Mouse (Mus musculus) stomach, embryonic 15.5 days (tissue): Measurements from ENCODE around the gene Bspry. TPM values are rescaled to one million over a fixed set of nuclear protein-coding genes. Genes with fewer than 3 reads are reported as not detected.
A peak's percentile ranks its signal among the peaks of the same experiment; 100 is the strongest.
"Not testable (repeated sequence)": the region's sequence is repeated elsewhere in the genome, so short reads cannot be mapped to it uniquely, and the experiment has no call there.

Experiments
- ATAC-seq: fragments of 200-750 bp; cut with Nextera tagmentation; 2 replicates; pipeline ENCODE4 v1.8.0; 2017; ENCODE audit warnings: low read depth, moderate number of reproducible peaks, moderate TSS enrichment; ENCODE audit not compliant: insufficient read depth, low FRiP score
- H3K27ac ChIP-seq: fragments of 300-500 bp; sonication (generic); 2 replicates; pipeline ENCODE4 v1.5.1; 2015; ENCODE audit warnings: mild to moderate bottlenecking, inconsistent platforms
- H3K27me3 ChIP-seq: fragments of 300-500 bp; sonication (generic); replicated peaks from 2 replicates; pipeline ENCODE4 v1.6.1; 2015; ENCODE audit warnings: inconsistent platforms
- H3K36me3 ChIP-seq: fragments of 300-500 bp; sonication (generic); 2 replicates; pipeline ENCODE4 v1.6.1; 2015; ENCODE audit warnings: inconsistent platforms
- H3K4me1 ChIP-seq: fragments of 300-500 bp; sonication (generic); 2 replicates; pipeline ENCODE4 v1.6.1; 2015; ENCODE audit warnings: inconsistent platforms
- H3K4me2 ChIP-seq: fragments of 300-500 bp; sonication (generic); 2 replicates; pipeline ENCODE4 v1.6.1; 2015; ENCODE audit warnings: mild to moderate bottlenecking, inconsistent platforms
- H3K4me3 ChIP-seq: fragments of 300-500 bp; sonication (generic); replicated peaks from 2 replicates; pipeline ENCODE4 v1.5.1; 2015; ENCODE audit warnings: inconsistent platforms
- H3K9ac ChIP-seq: fragments of 300-500 bp; sonication (generic); 2 replicates; pipeline ENCODE4 v1.6.1; 2015; ENCODE audit warnings: inconsistent platforms
- H3K9me3 ChIP-seq: fragments of 300-500 bp; sonication (generic); 2 replicates; pipeline ENCODE4 v1.6.1; 2016; ENCODE audit warnings: inconsistent platforms
- WGBS: fragments of 180-500 bp; shearing (Covaris S2); methylation state at CpG from one replicate; pipeline ENCODE4 v1.1.7; 2015; 5-methylcytosine and 5-hydroxymethylcytosine counted together
- polyA plus RNA-seq: library from polyadenylated mRNA; unstranded; fragments of >200 nt; fragmentation: Nextera tagmentation; extraction: Ambion mirVana; gene quantifications from 2 replicates; pipeline ENCODE4 v1.2.1, GENCODE M21; 2015

Bspry gene
- polyA plus RNA-seq, 1 experiment from 2014 or later = 29.9 TPM

DNA sequence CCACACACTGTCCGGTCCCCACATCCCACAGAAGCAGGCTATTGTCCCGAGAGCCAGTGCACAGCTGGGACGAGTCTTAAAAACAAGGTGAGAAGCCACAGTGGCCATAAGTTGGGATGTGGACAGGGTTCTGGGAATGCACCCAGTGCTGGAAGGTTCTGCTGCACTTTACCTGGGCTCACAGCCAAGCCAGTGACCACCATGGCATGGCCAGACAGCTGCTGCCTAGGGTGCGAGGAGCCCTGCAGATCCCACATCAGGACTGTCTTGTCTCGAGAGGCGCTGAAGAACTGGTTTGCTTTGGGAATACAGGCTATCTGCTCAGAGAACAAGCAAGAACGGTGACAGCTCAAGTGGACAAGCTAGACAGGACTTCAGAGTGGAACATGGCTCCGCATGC lies 19.5 kb upstream of the Bspry start:
- no peak for ATAC-seq
- no peaks in the 10 kb centered on the region for H3K27me3 ChIP-seq
- no peaks in the 10 kb centered on the region for H3K9me3 ChIP-seq
- no peak overlapping the region for H3K4me2 ChIP-seq
- H3K4me3 ChIP-seq = no peak overlapping the region
- 89% methylated on average over 8 of the region's 8 CpGs for WGBS
- H3K27ac ChIP-seq = no peak overlapping the region
- no peak overlapping the region for H3K9ac ChIP-seq
- H3K36me3 ChIP-seq = no peaks in the 10 kb centered on the region
- no peaks in the 10 kb centered on the region for H3K4me1 ChIP-seq

GRCm38 (mm10) chr4:62463124-62463523 lies 16.7 kb upstream of the Bspry start:
- no peaks in the 10 kb centered on the region for H3K9me3 ChIP-seq
- no peaks in the 10 kb centered on the region for H3K27me3 ChIP-seq
- H3K4me3 ChIP-seq = no peak overlapping the region
- WGBS = 87% methylated on average over 2 of the region's 2 CpGs
- H3K4me1 ChIP-seq = no peaks in the 10 kb centered on the region
- no peaks in the 10 kb centered on the region for H3K36me3 ChIP-seq
- ATAC-seq = no peak
- H3K9ac ChIP-seq = no peak overlapping the region
- no peak overlapping the region for H3K27ac ChIP-seq
- H3K4me2 ChIP-seq = no peak overlapping the region

DNA sequence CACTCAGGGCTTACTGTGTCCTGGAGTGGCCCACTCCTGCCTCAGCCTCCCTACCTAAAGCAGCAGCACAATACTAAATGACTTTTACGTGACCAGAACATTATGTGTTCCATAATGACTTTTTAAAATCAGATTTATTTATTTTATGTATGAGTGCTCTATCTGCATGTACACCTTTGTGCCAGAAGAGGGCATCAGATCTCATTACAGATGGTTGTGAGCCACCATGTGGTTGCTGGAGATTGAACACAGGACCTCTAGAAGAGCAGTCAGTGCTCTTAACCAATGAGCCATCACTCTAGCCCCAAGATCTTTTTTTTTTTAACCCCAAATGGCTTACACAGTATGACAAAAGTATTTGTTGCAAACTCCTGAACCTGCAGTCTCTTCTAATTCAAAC lies 11.7 kb upstream of the Bspry start:
- WGBS = 83% methylated on average over 1 of the region's 1 CpGs
- Histone ChIP-seq H3K36me3 (no peaks in the 10 kb centered on the region), H3K4me1 (0 out of 2 replicates have a peak, but pooled peaks cover 7% of the 10 kb centered on the region), H3K9ac (no peak overlapping the region), H3K27ac (no peak overlapping the region), H3K4me2 (no peak overlapping the region), H3K9me3 (no peaks in the 10 kb centered on the region), H3K4me3 (no peak overlapping the region), H3K27me3 (no peaks in the 10 kb centered on the region)
- no peak for ATAC-seq

GRCm38 (mm10) chr4:62470598-62471051 lies 9.2 kb upstream of the Bspry start, which contains the start of gene Wdr31:
Wdr31 (minus strand) TSS chr4:62470896.
- Histone ChIP-seq H3K27ac (no peak within 1 kb of the TSS), H3K4me3 (peak within 1 kb of the TSS; percentile 76), H3K36me3 (no peaks in the 10 kb centered on the region), H3K4me2 (peak within 1 kb of the TSS; percentile 83), H3K9ac (peak within 1 kb of the TSS; percentile 35; the same call in 1 of the 2 replicates), H3K9me3 (no peaks in the 10 kb centered on the region), H3K27me3 (no peaks in the 10 kb centered on the region), H3K4me1 (0 out of 2 replicates have a peak, but pooled peaks cover 7% of the 10 kb centered on the region)
- WGBS = under 1% methylated on average over 30 of the region's 30 CpGs
- ATAC-seq = peak; percentile 88; the same call in 1 of the 2 replicates

- no peaks in the 10 kb centered on the region for H3K9me3 ChIP-seq
- 90% methylated on average over 2 of the region's 2 CpGs for WGBS
- no peak overlapping the region for H3K27ac ChIP-seq
- no peaks in the 10 kb centered on the region for H3K27me3 ChIP-seq
- H3K36me3 ChIP-seq = no peaks in the 10 kb centered on the region
- H3K9ac ChIP-seq = no peak overlapping the region
- H3K4me3 ChIP-seq = no peak overlapping the region
- no peak overlapping the region for H3K4me2 ChIP-seq
- ATAC-seq = no peak
- H3K4me1 ChIP-seq = 0 out of 2 replicates have a peak, but pooled peaks cover 7% of the 10 kb centered on the region
Observed at GRCm38 (mm10) chr4:62472071-62472470, 7.8 kb upstream of the Bspry start.

DNA sequence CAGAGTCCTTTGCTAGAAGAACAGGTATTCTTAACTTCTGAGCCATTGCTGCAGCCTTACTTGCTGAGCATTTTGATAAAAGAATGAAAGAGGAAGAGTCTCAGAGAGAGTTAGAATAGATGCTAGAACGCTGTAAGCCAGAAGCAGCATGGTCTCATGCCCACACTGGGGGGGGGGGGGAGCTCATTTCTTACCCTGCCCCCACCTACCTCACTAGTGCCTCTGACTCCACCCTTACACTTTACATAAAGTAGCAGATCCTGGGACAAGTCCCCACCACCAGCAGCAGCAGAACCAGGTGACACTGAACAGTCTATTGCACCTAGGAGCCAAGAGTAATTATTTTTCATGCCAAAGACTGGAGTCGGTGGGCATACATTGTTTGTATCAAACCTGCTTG lies 4.7 kb upstream of the Bspry start:
- WGBS = 75% methylated on average over 2 of the region's 2 CpGs
- Histone ChIP-seq H3K27ac (no peak overlapping the region), H3K4me1 (0 out of 2 replicates have a peak, but pooled peaks cover 5% of the 10 kb centered on the region), H3K36me3 (no peaks in the 10 kb centered on the region), H3K4me3 (no peak overlapping the region), H3K9me3 (no peaks in the 10 kb centered on the region), H3K27me3 (no peaks in the 10 kb centered on the region), H3K9ac (no peak overlapping the region), H3K4me2 (no peak overlapping the region)
- no peak for ATAC-seq

DNA sequence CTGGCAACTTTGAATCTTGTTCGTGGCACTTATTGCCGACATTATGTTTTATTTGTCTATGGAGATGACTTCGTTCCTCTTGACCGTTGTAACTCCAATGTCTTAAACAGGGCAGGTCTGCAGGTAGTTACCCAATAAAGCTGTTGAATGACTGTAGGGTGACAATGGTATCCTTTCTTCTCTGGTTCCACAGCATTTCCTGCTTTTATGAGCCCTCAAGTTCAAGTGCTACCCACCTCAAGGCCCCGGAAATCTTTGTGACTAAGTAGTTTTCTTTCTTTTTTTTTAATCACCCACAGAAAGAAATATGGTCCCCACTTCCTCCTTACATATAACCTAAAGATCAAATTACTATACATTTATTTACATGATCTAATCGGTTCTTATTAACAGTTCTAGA lies 4.1 kb upstream of the Bspry start:
- ATAC-seq = no peak
- no peaks in the 10 kb centered on the region for H3K4me1 ChIP-seq
- H3K9me3 ChIP-seq = no peaks in the 10 kb centered on the region
- no peak overlapping the region for H3K27ac ChIP-seq
- no peaks in the 10 kb centered on the region for H3K27me3 ChIP-seq
- 79% methylated on average over 6 of the region's 6 CpGs for WGBS
- no peaks in the 10 kb centered on the region for H3K36me3 ChIP-seq
- no peak overlapping the region for H3K9ac ChIP-seq
- no peak overlapping the region for H3K4me3 ChIP-seq
- H3K4me2 ChIP-seq = no peak overlapping the region

DNA sequence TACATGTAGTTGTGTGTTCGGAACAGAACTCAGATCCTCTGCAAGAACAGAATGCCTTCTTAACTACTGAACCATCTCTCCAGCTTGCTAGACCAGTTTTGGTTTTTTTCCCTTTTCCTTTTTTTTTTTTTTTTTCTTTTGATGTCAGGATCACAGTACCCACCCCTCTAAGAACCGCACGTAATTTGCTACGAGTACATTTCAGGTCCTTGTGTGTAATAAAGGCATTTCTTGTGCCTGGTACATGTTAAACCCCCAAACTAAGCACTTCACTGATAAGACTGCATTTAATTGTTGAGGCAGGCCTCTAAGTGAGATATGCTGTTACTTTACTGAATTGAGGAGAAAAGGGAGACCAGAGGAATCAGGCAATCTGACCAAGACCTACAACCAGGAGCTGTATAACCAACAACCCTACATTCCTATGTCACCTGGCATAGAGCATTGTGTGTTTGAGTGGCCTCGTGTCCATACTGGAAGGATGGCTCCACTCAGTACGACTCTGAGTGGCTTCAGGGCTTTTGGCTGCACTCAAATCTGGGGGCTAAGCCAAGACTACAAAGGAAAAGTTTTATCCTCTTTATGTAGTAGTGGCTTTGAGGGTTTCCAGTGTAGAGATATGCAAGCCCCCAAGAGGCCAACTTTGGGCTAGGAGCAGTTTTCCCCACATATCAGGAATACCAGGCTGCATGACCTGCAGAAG lies 2.2 kb upstream of the Bspry start:
- no peak overlapping the region for H3K4me3 ChIP-seq
- ATAC-seq = no peak
- WGBS = 75% methylated on average over 6 of the region's 6 CpGs
- peak overlapping the region; percentile 52; the same call in 1 of the 2 replicates for H3K27ac ChIP-seq
- H3K27me3 ChIP-seq = no peaks in the 10 kb centered on the region
- no peaks in the 10 kb centered on the region for H3K4me1 ChIP-seq
- no peak overlapping the region for H3K4me2 ChIP-seq
- H3K36me3 ChIP-seq = no peaks in the 10 kb centered on the region
- no peaks in the 10 kb centered on the region for H3K9me3 ChIP-seq
- H3K9ac ChIP-seq = no peak overlapping the region

DNA sequence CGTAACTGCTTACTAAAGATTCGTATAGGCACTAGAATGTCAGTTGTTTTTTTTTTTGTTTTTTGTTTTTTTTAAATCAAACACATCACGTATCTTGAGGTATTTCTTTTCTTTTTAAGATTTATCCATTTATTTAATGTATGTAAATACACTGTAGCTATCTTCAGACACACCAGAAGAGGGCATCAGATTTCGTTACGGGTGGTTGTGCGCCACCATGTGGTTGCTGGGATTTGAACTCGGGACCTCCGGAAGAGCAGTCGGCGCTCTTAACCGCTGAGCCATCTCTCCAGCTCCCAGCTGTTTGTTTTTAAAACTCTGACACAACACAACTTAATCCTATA lies 288 bp upstream of the Bspry start:
- not testable (repeated sequence) for H3K9me3 ChIP-seq, H3K4me1 ChIP-seq, H3K36me3 ChIP-seq, H3K9ac ChIP-seq, H3K27ac ChIP-seq, H3K27me3 ChIP-seq, ATAC-seq
- Histone ChIP-seq H3K4me2 (peak overlapping the region; percentile 82), H3K4me3 (peak overlapping the region; percentile 54)
- 11% methylated on average over 11 of the region's 11 CpGs for WGBS

DNA sequence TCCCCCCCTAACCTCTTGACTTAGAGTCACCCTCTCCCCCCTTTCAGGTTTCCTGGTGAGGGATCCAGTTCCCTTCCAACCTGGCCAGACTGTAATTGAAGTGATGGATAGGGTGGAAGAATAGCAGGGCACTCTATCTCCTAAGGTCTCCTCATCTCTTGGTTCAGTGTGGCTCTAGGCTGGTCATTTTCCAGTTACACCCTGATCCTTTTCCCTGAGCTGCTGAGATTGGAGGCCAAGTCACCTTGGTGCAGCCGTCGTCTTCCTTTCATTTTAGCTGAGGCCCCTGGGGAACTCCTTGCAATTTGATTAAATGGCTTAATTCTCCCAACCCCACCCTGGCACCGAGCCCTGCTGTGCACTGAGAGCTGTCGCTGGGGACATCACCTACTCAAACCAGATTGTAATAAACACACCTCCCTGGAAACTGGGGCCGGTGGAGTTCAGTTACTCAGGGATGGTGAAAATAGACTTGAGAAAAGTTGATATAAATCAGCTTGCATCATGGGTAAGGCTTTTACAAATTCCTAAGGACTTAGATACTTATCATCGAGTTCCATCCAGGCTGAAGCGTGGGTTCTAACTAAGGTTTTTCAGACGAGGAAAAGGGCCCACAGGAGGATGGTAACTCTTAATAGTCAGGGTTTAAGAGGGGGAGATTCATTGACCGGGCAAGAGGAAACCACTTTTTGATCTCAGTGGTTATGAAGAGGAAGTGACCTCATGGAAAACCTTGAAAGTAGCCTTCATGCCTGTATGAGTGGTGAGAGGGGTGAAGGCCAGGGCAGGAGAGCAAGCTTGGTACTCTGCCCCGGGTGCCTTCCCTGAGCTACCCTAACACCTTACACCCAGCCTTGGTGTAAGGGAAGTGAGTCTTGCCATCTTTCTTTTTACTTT lies 1.1 kb downstream of the Bspry start:
- Histone ChIP-seq H3K27me3 (no peaks in the 10 kb centered on the region), H3K27ac (peak overlapping the region; percentile 44; the same call in 1 of the 2 replicates), H3K4me3 (peak overlapping the region; percentile 54), H3K9ac (no peak overlapping the region), H3K4me2 (peak overlapping the region; percentile 82), H3K9me3 (no peaks in the 10 kb centered on the region), H3K36me3 (no peaks in the 10 kb centered on the region), H3K4me1 (no peaks in the 10 kb centered on the region)
- ATAC-seq = 0 out of 2 replicates have a peak, but pooled peaks have one; percentile 9
- WGBS = 37% methylated on average over 10 of the region's 10 CpGs

- Histone ChIP-seq H3K4me3 (no peak overlapping the region), H3K9ac (no peak overlapping the region), H3K4me1 (no peaks in the 10 kb centered on the region; the same call in 1 of the 2 replicates), H3K27ac (peak overlapping the region; percentile 51; the same call in 1 of the 2 replicates), H3K9me3 (no peaks in the 10 kb centered on the region), H3K4me2 (no peak overlapping the region), H3K36me3 (no peaks in the 10 kb centered on the region), H3K27me3 (no peaks in the 10 kb centered on the region)
- ATAC-seq = no peak
- WGBS = 75% methylated on average over 3 of the region's 3 CpGs
Observed at GRCm38 (mm10) chr4:62484928-62485327, 5.1 kb downstream of the Bspry start.
